Mouse (Mus musculus) hindbrain, embryonic 10.5 days (tissue): ENCODE results near the gene Adamts5. TPM values are rescaled to one million over a fixed set of nuclear protein-coding genes. Genes with fewer than 3 reads are reported as not detected.

Experiments
- DNase-seq: peaks from one replicate; pipeline ENCODE4 v3.0.0-alpha.2; 2017; ENCODE audit warnings: low spot score
- H3K27ac ChIP-seq: fragments of 300-500 bp; sonication (generic); 2 replicates; pipeline ENCODE4 v1.5.1; 2016; ENCODE audit warnings: mild to moderate bottlenecking, moderate library complexity
- H3K27me3 ChIP-seq: fragments of 300-500 bp; sonication (generic); 2 replicates; pipeline ENCODE4 v1.6.1; 2016; ENCODE audit warnings: mild to moderate bottlenecking; ENCODE audit not compliant: poor library complexity, insufficient read depth, severe bottlenecking
- H3K36me3 ChIP-seq: fragments of 300-500 bp; sonication (generic); 2 replicates; pipeline ENCODE4 v1.6.1; 2016; ENCODE audit warnings: mild to moderate bottlenecking, moderate library complexity
- H3K4me1 ChIP-seq: fragments of 300-500 bp; sonication (generic); replicated peaks from 2 replicates; pipeline ENCODE4 v1.6.1; 2016; ENCODE audit warnings: mild to moderate bottlenecking
- H3K4me3 ChIP-seq: fragments of 300-500 bp; sonication (generic); 2 replicates; pipeline ENCODE4 v1.5.1; 2016; ENCODE audit warnings: mild to moderate bottlenecking, moderate library complexity
- H3K9me3 ChIP-seq: fragments of 300-500 bp; sonication (generic); 2 replicates; pipeline ENCODE4 v1.6.1; 2016; ENCODE audit warnings: mild to moderate bottlenecking, moderate library complexity
- WGBS: fragments of 180-500 bp; shearing (Covaris S2); methylation state at CpG from one replicate; pipeline ENCODE4 v1.1.7; 2016; 5-methylcytosine and 5-hydroxymethylcytosine counted together
- polyA plus RNA-seq: library from polyadenylated mRNA; unstranded; fragments of >200 nt; fragmentation: Nextera tagmentation; extraction: Ambion mirVana; gene quantifications from 2 replicates; pipeline ENCODE4 v1.2.1, GENCODE M21; 2016

The Adamts5 gene
- polyA plus RNA-seq, 1 experiment from 2014 or later = 1.4 TPM

- Histone ChIP-seq H3K4me3 (no peak overlapping the region), H3K27me3 (no peaks in the 10 kb centered on the region), H3K27ac (no peak overlapping the region), H3K9me3 (no peaks in the 10 kb centered on the region), H3K36me3 (no peaks in the 10 kb centered on the region), H3K4me1 (peaks cover 6% of the 10 kb centered on the region; the same call in 1 of the 2 replicates)
- 67% methylated on average over 13 of the region's 13 CpGs for WGBS
- DNase-seq = peak; percentile 33
Observed at GRCm38 (mm10) chr16:85887289-85888051, 14.2 kb downstream of the Adamts5 start.

- 89% methylated on average over 7 of the region's 7 CpGs for WGBS
- Histone ChIP-seq H3K27me3 (no peaks in the 10 kb centered on the region), H3K9me3 (no peaks in the 10 kb centered on the region), H3K4me1 (no peaks in the 10 kb centered on the region), H3K4me3 (no peak overlapping the region), H3K27ac (no peak overlapping the region), H3K36me3 (no peaks in the 10 kb centered on the region)
- DNase-seq = no peak
Observed at GRCm38 (mm10) chr16:85879075-85879474, 22.6 kb downstream of the Adamts5 start.

- H3K4me3 ChIP-seq = no peak overlapping the region
- H3K27me3 ChIP-seq = no peaks in the 10 kb centered on the region
- no peaks in the 10 kb centered on the region for H3K4me1 ChIP-seq
- no peaks in the 10 kb centered on the region for H3K9me3 ChIP-seq
- DNase-seq = no peak
- H3K27ac ChIP-seq = no peak overlapping the region
- WGBS = 77% methylated on average over 3 of the region's 3 CpGs
- no peaks in the 10 kb centered on the region for H3K36me3 ChIP-seq
Observed at GRCm38 (mm10) chr16:85874141-85874540, 27.5 kb downstream of the Adamts5 start.

- Histone ChIP-seq H3K27ac (no peak overlapping the region), H3K4me3 (no peak overlapping the region), H3K36me3 (no peaks in the 10 kb centered on the region), H3K9me3 (no peaks in the 10 kb centered on the region), H3K4me1 (no peaks in the 10 kb centered on the region), H3K27me3 (no peaks in the 10 kb centered on the region)
- no peak for DNase-seq
- WGBS = 84% methylated on average over 2 of the region's 2 CpGs
Observed at GRCm38 (mm10) chr16:85871971-85872370, 29.7 kb downstream of the Adamts5 start.

- Histone ChIP-seq H3K36me3 (no peaks in the 10 kb centered on the region), H3K4me3 (no peak overlapping the region), H3K9me3 (no peaks in the 10 kb centered on the region), H3K27ac (no peak overlapping the region), H3K4me1 (no peaks in the 10 kb centered on the region), H3K27me3 (no peaks in the 10 kb centered on the region)
- no peak for DNase-seq
Observed at GRCm38 (mm10) chr16:85871248-85871647, 30.4 kb downstream of the Adamts5 start.

GRCm38 (mm10) chr16:85864691-85865389 is 36.8 kb downstream of the Adamts5 start:
- Histone ChIP-seq H3K9me3 (no peaks in the 10 kb centered on the region), H3K27ac (no peak overlapping the region), H3K27me3 (no peaks in the 10 kb centered on the region), H3K4me1 (no peaks in the 10 kb centered on the region), H3K4me3 (no peak overlapping the region), H3K36me3 (no peaks in the 10 kb centered on the region)
- WGBS = 96% methylated on average over 4 of the region's 4 CpGs
- DNase-seq = no peak

GRCm38 (mm10) chr16:85854505-85854904 is 47.1 kb downstream of the Adamts5 start:
- Histone ChIP-seq H3K9me3 (no peaks in the 10 kb centered on the region), H3K27ac (no peak overlapping the region), H3K36me3 (no peaks in the 10 kb centered on the region), H3K4me1 (no peaks in the 10 kb centered on the region), H3K4me3 (no peak overlapping the region), H3K27me3 (no peaks in the 10 kb centered on the region)
- DNase-seq = no peak
- WGBS = 88% methylated on average over 5 of the region's 5 CpGs

- H3K4me1 ChIP-seq = no peaks in the 10 kb centered on the region
- H3K9me3 ChIP-seq = no peaks in the 10 kb centered on the region
- H3K4me3 ChIP-seq = no peak overlapping the region
- WGBS = 77% methylated on average over 3 of the region's 3 CpGs
- no peaks in the 10 kb centered on the region for H3K27me3 ChIP-seq
- no peaks in the 10 kb centered on the region for H3K36me3 ChIP-seq
- H3K27ac ChIP-seq = no peak overlapping the region
- DNase-seq = no peak
Observed at GRCm38 (mm10) chr16:85827066-85827465, 74.6 kb downstream of the Adamts5 start.

- Histone ChIP-seq H3K9me3 (no peaks in the 10 kb centered on the region), H3K36me3 (no peaks in the 10 kb centered on the region)
- WGBS = 82% methylated on average over 5 of the region's 5 CpGs
Observed at GRCm38 (mm10) chr16:85822330-85822916, 79.2 kb downstream of the Adamts5 start.

GRCm38 (mm10) chr16:85819808-85820458 is 81.7 kb downstream of the Adamts5 start:
- no peaks in the 10 kb centered on the region for H3K4me1 ChIP-seq
- DNase-seq = no peak
- H3K27me3 ChIP-seq = no peaks in the 10 kb centered on the region
- H3K27ac ChIP-seq = no peak overlapping the region
- no peaks in the 10 kb centered on the region for H3K36me3 ChIP-seq
- 68% methylated on average over 5 of the region's 5 CpGs for WGBS
- H3K4me3 ChIP-seq = no peak overlapping the region
- H3K9me3 ChIP-seq = no peaks in the 10 kb centered on the region

More at GRCm38 (mm10) chr16:85822330-85822916, 79.2 kb downstream of the Adamts5 start:
- Histone ChIP-seq H3K27ac (no peak overlapping the region), H3K4me3 (no peak overlapping the region), H3K27me3 (no peaks in the 10 kb centered on the region), H3K4me1 (no peaks in the 10 kb centered on the region)
- DNase-seq = no peak

GRCm38 (mm10) chr16:85814116-85814515 is 87.5 kb downstream of the Adamts5 start:
- H3K36me3 ChIP-seq = no peaks in the 10 kb centered on the region
- whole genome bisulfite sequencing = 93% methylated on average over 2 of the region's 2 CpGs
- DNase-seq = no peak

GRCm38 (mm10) chr16:85807626-85808025 is 94.0 kb downstream of the Adamts5 start:
- no peak overlapping the region for H3K27ac ChIP-seq
- no peaks in the 10 kb centered on the region for H3K27me3 ChIP-seq
- WGBS = 23% methylated on average over 2 of the region's 2 CpGs
- peak; percentile 47 for DNase-seq
- peaks cover 15% of the 10 kb centered on the region for H3K4me1 ChIP-seq
- H3K36me3 ChIP-seq = no peaks in the 10 kb centered on the region
- H3K4me3 ChIP-seq = no peak overlapping the region
- H3K9me3 ChIP-seq = no peaks in the 10 kb centered on the region

More at GRCm38 (mm10) chr16:85814116-85814515, 87.5 kb downstream of the Adamts5 start:
- no peaks in the 10 kb centered on the region for H3K4me1 ChIP-seq
- no peaks in the 10 kb centered on the region for H3K9me3 ChIP-seq
- no peak overlapping the region for H3K27ac ChIP-seq
- no peaks in the 10 kb centered on the region for H3K27me3 ChIP-seq
- no peak overlapping the region for H3K4me3 ChIP-seq
